Mouse (Mus musculus): ENCODE measurements around the gene Kdm5b. TPM values are rescaled to one million over a fixed set of nuclear protein-coding genes. Genes with fewer than 3 reads are reported as not detected.

Gene Kdm5b
- polyA plus RNA-seq, 1 experiment from 2014 or later = 98.8 TPM

- Histone ChIP-seq H3K9ac (no peak overlapping the region), H3K27ac (no peak overlapping the region), H3K27me3 (peaks cover 13% of the 10 kb centered on the region), H3K4me2 (replicated peaks) (no peak overlapping the region), H3K4me3 (no peak overlapping the region), H3K4me1 (peaks cover under 1% of the 10 kb centered on the region), H3K9me3 (no peaks in the 10 kb centered on the region), H3K36me3 (no peaks in the 10 kb centered on the region)
- WGBS = 75% methylated on average over 7 of the region's 7 CpGs
- ATAC-seq (ENCODE audit: low FRiP score, low read depth) = no peak
Measured at GRCm38 (mm10) chr1:134658841-134659240, 98.9 kb downstream of the Kdm5b start.

GRCm38 (mm10) chr1:134660163-134660562 is 100.2 kb downstream of the Kdm5b start:
- WGBS = 51% methylated on average over 7 of the region's 7 CpGs
- no peak for ATAC-seq (ENCODE audit: low FRiP score, low read depth)
- peaks cover 7% of the 10 kb centered on the region; the same call in 1 of the 2 replicates for H3K27me3 ChIP-seq

GRCm38 (mm10) chr1:134671234-134672070 is 111.5 kb downstream of the Kdm5b start:
- no peak overlapping the region for H3K9ac ChIP-seq
- no peak overlapping the region for H3K27ac ChIP-seq
- no peaks in the 10 kb centered on the region for H3K9me3 ChIP-seq
- no peak overlapping the region for H3K4me3 ChIP-seq
- no peaks in the 10 kb centered on the region for H3K36me3 ChIP-seq
- H3K4me1 ChIP-seq = no peaks in the 10 kb centered on the region
- no peaks in the 10 kb centered on the region for H3K27me3 ChIP-seq
- no peak for ATAC-seq (ENCODE audit: low FRiP score, low read depth)
- WGBS = 77% methylated on average over 10 of the region's 10 CpGs
- H3K4me2 ChIP-seq (replicated peaks) = no peak overlapping the region

More at GRCm38 (mm10) chr1:134660163-134660562, 100.2 kb downstream of the Kdm5b start:
- Histone ChIP-seq H3K27ac (no peak overlapping the region), H3K4me2 (replicated peaks) (no peak overlapping the region), H3K36me3 (no peaks in the 10 kb centered on the region), H3K4me1 (no peaks in the 10 kb centered on the region), H3K9ac (no peak overlapping the region), H3K4me3 (no peak overlapping the region), H3K9me3 (no peaks in the 10 kb centered on the region)

GRCm38 (mm10) chr1:134674312-134674711 is 114.3 kb downstream of the Kdm5b start:
- H3K27ac ChIP-seq = no peak overlapping the region
- 7% methylated on average over 1 of the region's 1 CpGs for WGBS

GRCm38 (mm10) chr1:134679445-134679844 is 119.5 kb downstream of the Kdm5b start:
- Histone ChIP-seq H3K27me3 (peaks cover 14% of the 10 kb centered on the region; the same call in 1 of the 2 replicates), H3K4me3 (no peak overlapping the region), H3K36me3 (no peaks in the 10 kb centered on the region), H3K4me2 (replicated peaks) (no peak overlapping the region), H3K9me3 (no peaks in the 10 kb centered on the region), H3K27ac (no peak overlapping the region), H3K9ac (no peak overlapping the region), H3K4me1 (peaks cover 11% of the 10 kb centered on the region)
- no peak for ATAC-seq (ENCODE audit: low FRiP score, low read depth)
- 84% methylated on average over 4 of the region's 4 CpGs for WGBS

More at GRCm38 (mm10) chr1:134674312-134674711, 114.3 kb downstream of the Kdm5b start:
- H3K4me3 ChIP-seq = no peak overlapping the region
- H3K4me1 ChIP-seq = no peaks in the 10 kb centered on the region
- H3K36me3 ChIP-seq = no peaks in the 10 kb centered on the region
- no peak overlapping the region for H3K4me2 ChIP-seq (replicated peaks)
- no peak for ATAC-seq (ENCODE audit: low FRiP score, low read depth)
- no peaks in the 10 kb centered on the region for H3K9me3 ChIP-seq
- no peak overlapping the region for H3K9ac ChIP-seq
- no peaks in the 10 kb centered on the region for H3K27me3 ChIP-seq

- Histone ChIP-seq H3K27me3 (peaks cover 14% of the 10 kb centered on the region; the same call in 1 of the 2 replicates), H3K27ac (no peak overlapping the region), H3K36me3 (no peaks in the 10 kb centered on the region), H3K4me3 (no peak overlapping the region), H3K9me3 (no peaks in the 10 kb centered on the region), H3K4me1 (peaks cover 11% of the 10 kb centered on the region), H3K9ac (no peak overlapping the region), H3K4me2 (replicated peaks) (no peak overlapping the region)
- ATAC-seq (ENCODE audit: low FRiP score, low read depth) = no peak
- WGBS = 9% methylated on average over 6 of the region's 6 CpGs
Measured at GRCm38 (mm10) chr1:134680617-134681016, 120.6 kb downstream of the Kdm5b start.

GRCm38 (mm10) chr1:134682460-134682859 is 122.5 kb downstream of the Kdm5b start:
- Histone ChIP-seq H3K4me3 (no peak overlapping the region), H3K9ac (0 out of 2 replicates have a peak overlapping the region, but pooled peaks have one; percentile 19), H3K27me3 (peaks cover 14% of the 10 kb centered on the region; the same call in 1 of the 2 replicates), H3K4me1 (peaks cover 11% of the 10 kb centered on the region), H3K4me2 (replicated peaks) (no peak overlapping the region), H3K36me3 (no peaks in the 10 kb centered on the region), H3K9me3 (no peaks in the 10 kb centered on the region), H3K27ac (peak overlapping the region; percentile 44; the same call in 1 of the 2 replicates)
- ATAC-seq (ENCODE audit: low FRiP score, low read depth) = peak; percentile 44; the same call in 1 of the 2 replicates
- 24% methylated on average over 9 of the region's 9 CpGs for WGBS

Other genes starting within 250 kb of the Kdm5b start
- 10.3 and 10.4 TPM in 2 replicates for gene Ppfia4, start 227.2 kb upstream of the Kdm5b start, polyA plus RNA-seq (2015; fragmentation: Nextera tagmentation; extraction: Ambion mirVana)
- gene Tmem183a, start 198.2 kb upstream of the Kdm5b start, polyA plus RNA-seq (2015; fragmentation: Nextera tagmentation; extraction: Ambion mirVana) = 81.0 and 90.9 TPM in 2 replicates
- not detected in 2 replicates for gene 4933406M09Rik, start 174.2 kb upstream of the Kdm5b start, polyA plus RNA-seq (2015; fragmentation: Nextera tagmentation; extraction: Ambion mirVana)
- gene Cyb5r1, start 154.6 kb upstream of the Kdm5b start, polyA plus RNA-seq (2015; fragmentation: Nextera tagmentation; extraction: Ambion mirVana) = 41.9 and 43.1 TPM in 2 replicates
- gene Adipor1, start 144.8 kb upstream of the Kdm5b start, polyA plus RNA-seq (2015; fragmentation: Nextera tagmentation; extraction: Ambion mirVana) = 86.3 and 89.6 TPM in 2 replicates
- 29.4 and 29.9 TPM in 2 replicates for gene Klhl12, start 104.6 kb upstream of the Kdm5b start, polyA plus RNA-seq (2015; fragmentation: Nextera tagmentation; extraction: Ambion mirVana)
- 40.1 and 40.8 TPM in 2 replicates for gene Rabif, start 65.5 kb upstream of the Kdm5b start, polyA plus RNA-seq (2015; fragmentation: Nextera tagmentation; extraction: Ambion mirVana)
- 0.14 TPM in 1 of 2 replicates, not detected in the other for gene Mgat4e, start 10.5 kb upstream of the Kdm5b start, polyA plus RNA-seq (2015; fragmentation: Nextera tagmentation; extraction: Ambion mirVana)
- gene Syt2, start 86.5 kb downstream of the Kdm5b start, polyA plus RNA-seq (2015; fragmentation: Nextera tagmentation; extraction: Ambion mirVana) = 0.32 and 1.1 TPM in 2 replicates

Data from limb, embryonic 13.5 days (tissue).